Mouse (Mus musculus): ENCODE data around the gene Dnajb12. TPM values are rescaled to one million over a fixed set of nuclear protein-coding genes. Genes with fewer than 3 reads are reported as not detected.

The Dnajb12 gene
- total RNA-seq, 2 experiments from 2014 or later = 44.9 to 47.1 TPM

DNA sequence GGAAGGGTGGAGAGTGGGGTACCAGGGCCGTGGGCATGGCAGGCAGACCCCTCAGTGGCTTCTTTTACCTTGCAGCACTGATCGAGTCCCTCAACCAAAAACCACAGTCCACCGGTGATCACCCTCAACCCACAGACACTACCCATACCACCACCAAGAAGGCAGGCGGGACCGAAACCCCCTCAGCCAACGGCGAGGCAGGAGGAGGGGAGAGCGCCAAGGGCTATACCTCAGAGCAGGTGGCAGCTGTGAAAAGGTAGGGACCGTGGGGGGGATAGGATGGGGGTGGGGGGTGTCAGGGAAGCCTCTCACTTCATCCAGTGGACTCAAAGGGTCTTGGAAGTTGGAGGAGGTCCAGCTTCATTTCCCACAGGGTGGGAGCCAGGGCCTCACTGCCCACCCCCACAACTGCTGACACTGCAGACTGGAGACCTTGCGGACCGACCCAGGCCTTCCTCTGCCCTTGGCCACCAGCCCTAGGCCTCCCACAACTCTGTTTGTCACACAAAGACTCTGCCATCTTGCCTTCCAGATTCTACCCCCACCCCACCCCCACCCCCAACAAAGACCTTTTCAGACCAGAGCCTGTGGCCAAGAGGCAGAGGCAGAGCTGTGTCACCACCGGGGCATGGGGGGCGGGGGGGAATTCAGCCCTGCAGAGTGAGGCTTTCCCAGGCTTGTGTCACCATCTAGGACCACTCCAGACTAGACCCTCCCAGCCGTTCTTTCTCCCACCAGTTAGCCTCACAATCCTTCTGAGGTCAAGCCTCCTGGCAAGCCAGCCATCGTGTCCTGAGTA lies 10.8 kb downstream of the Dnajb12 start:
- intact Hi-C loops (cut with DNase I) = loop anchor here (5.0 kb wide), 2 partner anchors 112 to 232 kb away; partner anchors contain the start of genes Anapc16 and Ascc1
- no peak for DNase-seq (ENCODE audit: extremely low spot score in 1 of 2, low spot score in 2 of 2)

DNA sequence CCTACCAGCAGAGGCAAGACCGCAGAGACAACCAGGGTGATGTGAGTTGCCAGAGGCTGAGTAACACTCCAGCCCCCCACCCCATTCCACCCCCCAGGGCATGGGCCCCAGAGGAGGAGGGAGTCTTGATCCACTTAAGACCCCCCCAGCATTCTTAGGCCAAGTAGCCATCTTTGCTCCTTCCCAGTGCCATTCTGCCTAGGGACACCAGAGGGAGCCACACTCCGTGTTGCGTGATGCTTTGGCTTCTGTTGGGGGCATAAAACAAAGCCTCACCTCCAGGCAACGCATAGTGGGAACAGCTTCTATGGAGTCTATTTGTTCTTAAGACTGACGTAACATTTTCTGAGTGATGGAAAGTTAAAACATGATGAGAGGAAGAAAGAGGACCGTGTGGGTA lies 13.6 kb downstream of the Dnajb12 start:
- peak; percentile 59 to 76 for DNase-seq (ENCODE audit: extremely low spot score in 1 of 2, low spot score in 2 of 2)
- intact Hi-C loops (cut with DNase I) = loop anchor here (1.0 to 5.0 kb wide), 3 partner anchors 58 to 229 kb away; partner anchors contain the start of genes Anapc16, Ascc1 and Ddit4

DNA sequence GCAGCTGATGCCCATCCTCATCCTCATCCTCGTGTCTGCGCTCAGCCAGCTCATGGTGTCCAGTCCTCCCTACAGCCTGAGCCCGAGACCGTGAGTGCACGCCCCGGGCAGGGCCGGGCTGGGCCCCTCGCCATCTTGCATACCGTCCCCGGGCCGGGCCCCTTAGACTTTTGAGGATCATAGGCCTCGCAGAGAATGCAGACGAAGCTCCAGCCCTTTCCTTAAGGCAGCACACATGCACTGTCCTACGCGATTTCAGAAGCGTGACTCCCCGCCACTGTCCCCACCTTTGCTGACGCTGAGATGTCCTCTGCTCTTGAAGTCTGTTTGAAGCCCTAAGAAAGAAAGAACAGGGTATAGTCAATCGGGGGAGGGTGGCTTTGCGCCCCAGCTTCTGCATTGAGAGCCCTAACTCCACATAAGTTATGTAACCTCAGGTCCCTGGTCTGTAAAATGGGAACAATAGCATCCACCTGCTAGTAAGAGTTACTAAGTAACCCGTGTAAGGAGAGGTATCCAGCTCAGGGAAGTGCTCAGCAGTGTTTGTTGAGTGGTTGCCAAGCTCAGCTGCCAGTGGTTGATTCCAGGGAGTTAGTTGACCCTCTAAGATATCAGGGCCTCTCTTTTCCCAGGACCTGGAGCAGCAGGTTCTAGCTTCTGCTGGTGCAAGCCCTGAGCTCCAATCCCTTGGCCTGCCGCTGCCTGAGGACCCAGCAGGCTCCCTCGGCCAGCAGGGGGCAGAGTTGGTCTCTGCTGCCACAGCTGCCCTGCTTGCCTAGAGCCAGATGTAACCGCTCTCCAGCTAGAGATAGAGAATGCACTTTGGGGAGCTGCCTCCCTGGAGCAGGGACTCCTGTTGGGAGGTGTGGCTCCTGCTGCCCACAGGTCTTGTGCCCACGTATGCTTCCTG lies 15.2 kb downstream of the Dnajb12 start:
- peak; percentile 67 to 90 for DNase-seq (ENCODE audit: extremely low spot score in 1 of 2, low spot score in 2 of 2)
- intact Hi-C loops (cut with DNase I) = loop anchor here (5.0 kb wide), 2 partner anchors 108 to 228 kb away; partner anchors contain the start of genes Anapc16 and Ascc1

DNA sequence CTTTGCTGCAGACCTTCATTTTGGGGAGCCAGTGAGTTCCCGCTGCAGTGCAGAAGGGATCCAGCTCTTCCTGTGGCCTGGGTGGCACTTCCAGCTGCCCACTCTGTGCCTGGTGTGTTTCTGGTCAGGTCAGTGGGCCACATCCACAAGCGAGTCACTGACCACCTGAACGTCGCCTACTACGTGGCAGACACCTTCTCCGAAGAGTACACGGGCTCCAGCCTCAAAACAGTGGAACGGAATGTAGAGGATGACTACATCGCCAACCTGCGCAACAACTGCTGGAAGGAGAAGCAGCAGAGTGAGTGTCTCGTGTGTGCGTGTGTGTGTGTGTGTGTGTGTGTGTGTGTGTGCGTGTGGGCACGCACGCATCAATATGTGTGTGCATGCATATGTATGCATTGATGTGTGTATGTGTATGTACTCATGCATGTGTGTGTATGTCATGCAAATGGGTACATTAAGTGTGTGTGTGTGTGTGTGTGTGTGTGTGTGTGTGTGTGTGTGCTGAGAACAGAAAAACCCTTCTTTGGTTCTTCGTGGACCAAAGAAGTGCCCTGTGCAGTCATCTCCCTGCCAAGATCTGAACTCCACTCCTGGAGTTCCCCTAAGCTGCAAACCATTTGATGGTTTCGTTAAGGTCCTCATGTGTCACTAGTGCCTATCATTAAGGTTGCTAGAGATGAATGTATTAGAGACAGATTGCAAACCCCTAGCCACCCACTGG lies 16.3 kb downstream of the Dnajb12 start:
- no peak for DNase-seq (ENCODE audit: extremely low spot score in 1 of 2, low spot score in 2 of 2)

DNA sequence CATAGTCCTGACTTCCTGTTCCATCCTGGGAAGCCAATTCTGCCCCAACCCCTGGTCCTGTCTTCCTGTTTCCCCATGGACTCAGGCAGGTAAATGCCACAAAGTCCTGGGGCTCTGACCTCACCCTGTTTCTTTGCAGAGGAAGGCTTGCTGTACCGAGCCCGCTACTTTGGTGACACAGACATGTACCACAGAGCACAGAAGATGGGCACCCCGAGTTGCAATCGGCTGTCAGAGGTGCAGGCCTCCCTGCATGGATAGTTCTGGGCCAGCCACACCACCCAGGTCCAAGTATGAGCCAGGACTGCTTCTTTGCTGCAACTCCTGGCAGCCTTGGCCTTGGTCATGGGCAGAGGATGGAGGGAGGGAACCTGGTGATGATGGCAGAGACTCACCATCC lies 16.9 kb downstream of the Dnajb12 start:
- intact Hi-C loops (cut with DNase I) = no loop called here
- DNase-seq (ENCODE audit: extremely low spot score in 1 of 2, low spot score in 2 of 2) = no peak

More for the DNA sequence above, 16.3 kb downstream of the Dnajb12 start:
- intact Hi-C loops (cut with DNase I) = no loop called here

DNA sequence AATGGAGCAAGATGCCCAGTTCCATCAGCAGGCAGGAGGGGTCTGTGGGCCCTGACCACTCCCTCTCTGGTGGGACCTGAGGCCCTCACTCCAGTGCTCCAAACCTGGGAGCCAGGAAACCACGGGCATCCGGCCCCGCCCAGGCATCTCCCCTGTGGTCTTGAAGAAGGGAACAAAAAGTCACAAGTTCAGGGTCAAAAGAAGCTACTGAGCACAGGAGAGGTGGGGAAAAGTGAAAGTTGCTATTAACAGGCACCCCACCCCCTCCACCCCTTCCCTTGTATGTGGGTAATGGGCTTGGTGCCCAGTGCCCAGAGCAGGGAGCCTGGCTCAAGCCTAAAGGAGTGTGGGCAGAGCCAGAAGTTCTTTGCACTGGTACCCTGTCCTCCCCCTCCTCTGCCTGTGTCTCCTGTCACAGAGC lies 17.6 kb downstream of the Dnajb12 start:
- intact Hi-C loops (cut with DNase I) = no loop called here
- DNase-seq (ENCODE audit: extremely low spot score in 1 of 2, low spot score in 2 of 2) = peak in 1 of 2 experiments; percentile 59

DNA sequence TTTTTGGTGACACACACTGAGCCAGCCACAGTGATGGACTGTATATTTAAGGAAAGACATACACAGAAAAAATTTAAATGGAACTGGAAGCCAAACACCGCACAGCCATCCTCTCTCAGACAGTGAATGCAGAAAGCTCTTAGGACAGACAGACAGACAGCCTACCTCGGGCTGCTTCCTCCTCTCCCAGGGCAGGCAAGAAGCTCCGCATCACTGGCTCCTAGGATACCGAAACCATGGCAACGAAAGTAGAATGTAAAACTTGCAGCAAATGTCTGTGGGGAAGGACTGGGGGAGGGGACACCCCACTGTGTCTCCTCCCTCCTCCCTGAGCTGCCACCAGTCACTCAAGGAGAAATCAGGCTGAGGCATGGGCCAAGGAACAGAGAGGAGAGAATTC lies 18.2 kb downstream of the Dnajb12 start:
- intact Hi-C loops (cut with DNase I) = no loop called here
- DNase-seq (ENCODE audit: extremely low spot score in 1 of 2, low spot score in 2 of 2) = peak; percentile 83 to 90

DNA sequence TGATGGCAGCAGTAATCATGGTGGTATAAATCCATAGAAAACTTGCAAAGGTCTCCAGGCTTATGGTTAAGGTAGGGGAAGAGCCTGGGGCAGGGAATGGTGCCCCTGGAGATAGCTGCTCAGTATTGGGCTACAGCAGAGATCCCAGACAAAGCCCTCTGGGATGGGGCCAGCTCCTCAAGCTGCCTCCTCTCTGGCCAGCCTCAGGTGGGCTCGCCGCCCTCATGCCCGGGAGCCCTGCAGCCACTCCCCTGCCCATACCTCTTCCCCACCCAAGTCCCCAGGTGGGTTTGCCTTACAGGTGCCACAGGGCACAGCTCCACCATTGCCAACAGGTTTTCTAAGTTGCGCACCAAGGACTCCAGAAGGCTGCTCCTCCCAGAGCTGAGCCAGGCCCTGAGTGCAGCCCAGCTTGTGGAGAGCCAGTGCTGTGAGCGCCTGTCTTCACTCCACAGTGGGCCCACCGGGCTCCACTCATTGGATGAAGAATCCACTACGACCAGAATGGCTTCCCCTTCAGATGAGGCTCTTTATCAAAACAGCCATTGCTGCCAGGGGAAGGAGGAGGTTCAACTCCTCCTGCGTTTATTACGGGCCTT lies 18.9 kb downstream of the Dnajb12 start:
- intact Hi-C loops (cut with DNase I) = no loop called here
- peak in 1 of 2 experiments; percentile 45 for DNase-seq (ENCODE audit: extremely low spot score in 1 of 2, low spot score in 2 of 2)

DNA sequence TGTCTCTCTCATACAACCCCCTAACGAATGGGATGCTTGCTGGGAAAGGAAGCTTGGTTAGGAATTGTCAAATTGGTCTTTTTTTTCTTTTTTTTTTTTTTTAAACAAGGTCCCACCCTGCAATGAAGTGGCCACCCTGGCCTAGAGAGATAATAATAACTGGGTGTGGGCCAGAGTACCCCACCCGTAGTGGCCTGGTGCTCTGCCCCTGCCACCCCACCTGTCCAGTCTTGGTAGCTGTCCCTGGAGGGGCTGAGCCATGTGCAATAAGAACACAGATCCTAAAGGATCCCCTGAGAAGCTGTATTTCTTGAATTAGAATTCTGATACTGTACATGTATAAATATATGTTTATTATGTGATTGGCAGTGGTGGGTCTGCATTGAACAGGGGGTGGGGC lies 19.6 kb downstream of the Dnajb12 start:
- intact Hi-C loops (cut with DNase I) = no loop called here
- DNase-seq (ENCODE audit: extremely low spot score in 1 of 2, low spot score in 2 of 2) = no peak

DNA sequence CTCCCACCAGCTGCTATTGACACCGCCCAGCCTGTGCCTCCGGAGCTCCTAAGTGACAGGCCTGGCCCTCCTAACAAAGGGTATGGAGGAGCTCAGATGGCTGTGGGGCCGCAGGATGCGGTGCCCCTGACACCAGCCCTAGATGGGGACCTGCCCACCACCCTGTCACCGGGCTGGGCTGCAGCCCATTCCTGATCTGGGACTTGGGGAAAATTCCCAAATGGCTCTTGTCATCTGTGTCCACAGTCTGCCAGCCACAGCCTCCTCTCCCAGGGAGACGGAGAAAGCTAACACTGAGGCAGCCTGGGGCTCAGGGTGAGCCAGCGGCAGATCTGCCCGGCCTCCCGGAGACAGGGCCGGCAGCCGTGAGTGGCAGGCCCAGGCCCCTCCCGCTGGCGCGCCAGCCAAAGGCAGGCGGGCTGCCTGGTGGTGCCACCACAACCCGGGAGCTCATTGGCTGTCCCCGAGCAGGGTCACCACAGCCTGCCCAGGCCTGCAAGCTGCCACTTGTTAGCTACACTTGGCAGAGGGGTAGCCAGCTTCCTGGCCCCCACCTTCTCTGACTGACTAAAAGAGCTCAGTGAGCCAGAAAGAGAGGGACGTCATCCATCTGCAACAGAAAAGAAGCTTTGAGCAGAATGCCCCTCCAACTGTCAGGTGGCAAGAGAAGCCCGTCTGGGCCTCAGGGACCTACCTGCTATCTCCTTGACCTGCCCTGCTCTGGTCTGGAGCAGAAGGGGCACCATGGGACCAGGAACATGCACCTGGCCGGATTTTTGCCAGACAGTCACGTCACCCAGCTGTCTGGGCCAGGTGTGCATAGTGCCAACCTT lies 20.2 kb downstream of the Dnajb12 start:
- DNase-seq (ENCODE audit: extremely low spot score in 1 of 2, low spot score in 2 of 2) = peak; percentile 92 to 93

DNA sequence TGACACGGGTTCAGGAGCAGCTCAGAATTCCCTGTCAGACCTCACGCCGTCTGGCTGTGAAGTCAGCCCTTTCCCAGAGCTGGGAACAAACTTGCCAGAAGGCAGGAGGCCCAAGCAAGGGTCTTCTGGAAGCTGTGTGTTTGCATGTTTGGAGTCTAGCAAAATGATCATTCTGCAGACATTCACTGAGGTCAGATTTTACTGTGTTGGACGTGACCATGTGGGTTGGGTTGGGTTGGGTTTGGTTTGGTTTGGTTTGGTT lies 20.7 kb downstream of the Dnajb12 start:
- DNase-seq (ENCODE audit: extremely low spot score in 1 of 2, low spot score in 2 of 2) = no peak
- intact Hi-C loops (cut with DNase I) = no loop called here

More for the DNA sequence above, 20.2 kb downstream of the Dnajb12 start:
- intact Hi-C loops (cut with DNase I) = no loop called here

DNA sequence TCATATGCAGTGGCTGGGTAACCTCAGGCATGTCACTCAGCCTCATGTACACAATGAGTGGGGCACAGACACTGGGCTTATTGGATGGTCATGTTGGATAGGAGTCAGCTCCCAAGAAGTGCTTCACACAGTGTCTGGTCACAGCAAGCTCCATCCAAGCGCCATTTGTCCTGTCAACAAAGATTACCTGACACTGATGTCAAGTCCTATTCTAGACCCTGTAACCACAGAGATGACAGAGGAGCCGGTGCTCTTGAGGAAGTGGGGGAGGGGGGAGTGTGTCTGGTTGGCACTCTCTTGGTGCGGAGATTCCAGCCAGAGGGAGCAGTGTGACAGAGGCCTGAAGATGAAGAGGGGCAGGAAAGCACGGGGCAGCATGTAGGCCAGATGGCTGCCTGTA lies 21.6 kb downstream of the Dnajb12 start:
- no peak for DNase-seq (ENCODE audit: extremely low spot score in 1 of 2, low spot score in 2 of 2)
- intact Hi-C loops (cut with DNase I) = no loop called here

DNA sequence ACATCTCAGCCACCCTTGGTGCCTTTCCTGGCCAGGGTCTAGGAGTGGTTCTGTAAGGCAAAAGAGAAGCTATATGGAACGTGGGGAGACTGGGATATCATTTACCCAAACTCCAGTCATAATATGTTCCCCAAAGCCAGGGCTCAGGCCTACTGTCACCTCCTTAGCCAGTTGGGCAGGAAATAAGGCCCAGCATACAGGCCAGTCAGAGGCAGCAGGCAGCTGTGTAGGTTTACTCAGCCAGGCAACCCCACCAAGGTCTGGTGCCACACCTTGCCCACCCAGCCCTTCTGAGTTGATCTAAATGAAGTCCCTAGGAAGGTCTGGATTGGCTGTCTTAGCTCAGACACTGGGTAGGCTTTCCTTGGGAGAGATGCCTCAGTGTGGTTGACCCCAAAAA lies 22.1 kb downstream of the Dnajb12 start:
- intact Hi-C loops (cut with DNase I) = no loop called here
- DNase-seq (ENCODE audit: extremely low spot score in 1 of 2, low spot score in 2 of 2) = no peak

DNA sequence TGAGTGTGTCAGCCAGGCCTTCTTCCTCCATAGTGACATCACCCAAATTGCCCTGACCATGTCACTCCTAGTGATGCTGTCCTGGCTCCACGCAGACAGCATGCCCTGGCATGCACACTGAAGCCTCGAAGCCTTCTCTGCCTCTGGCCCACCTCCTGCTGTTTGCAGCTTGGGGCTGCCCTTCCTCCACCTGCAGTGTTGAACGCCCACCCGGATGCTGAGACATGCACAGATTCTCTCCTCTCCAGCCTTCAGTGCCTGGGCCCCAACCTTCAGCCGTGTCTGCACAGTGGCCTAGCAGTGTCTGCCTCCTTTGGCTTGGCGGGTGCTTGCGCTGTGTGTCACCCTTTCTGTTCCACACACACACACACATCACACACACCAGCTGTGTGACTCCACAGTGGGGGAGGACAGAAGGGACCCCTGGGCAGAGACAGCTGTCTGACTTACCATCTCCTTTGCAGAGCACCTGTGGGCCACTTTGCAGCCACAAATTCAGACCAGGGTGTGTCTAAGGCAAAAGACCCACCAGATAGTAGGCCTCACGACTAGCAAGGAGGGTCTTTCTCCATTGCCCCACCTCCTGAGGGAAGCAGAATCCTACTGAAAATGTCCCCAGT lies 22.7 kb downstream of the Dnajb12 start:
- DNase-seq (ENCODE audit: extremely low spot score in 1 of 2, low spot score in 2 of 2) = peak in 1 of 2 experiments; percentile 66
- intact Hi-C loops (cut with DNase I) = no loop called here

DNA sequence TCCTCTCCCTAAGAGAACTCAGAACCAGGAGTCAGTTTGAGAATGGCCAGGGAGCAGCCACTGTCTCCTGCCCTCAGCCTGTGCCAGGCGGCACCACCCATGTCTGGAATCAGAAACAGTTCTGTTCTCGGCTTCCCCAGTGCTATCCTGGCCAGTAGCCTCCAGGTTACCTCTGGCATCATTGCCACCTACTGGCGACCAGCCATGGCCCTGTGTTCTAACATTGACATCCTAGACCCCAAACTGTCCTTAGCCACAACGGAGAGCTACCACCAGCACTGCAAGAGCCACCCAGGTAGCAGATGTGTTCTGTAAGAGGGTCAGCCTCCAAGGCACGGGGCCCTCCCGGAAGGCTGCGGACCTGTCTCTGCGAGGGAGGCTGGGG lies 23.2 kb downstream of the Dnajb12 start:
- intact Hi-C loops (cut with DNase I) = no loop called here
- DNase-seq (ENCODE audit: extremely low spot score in 1 of 2, low spot score in 2 of 2) = no peak

DNA sequence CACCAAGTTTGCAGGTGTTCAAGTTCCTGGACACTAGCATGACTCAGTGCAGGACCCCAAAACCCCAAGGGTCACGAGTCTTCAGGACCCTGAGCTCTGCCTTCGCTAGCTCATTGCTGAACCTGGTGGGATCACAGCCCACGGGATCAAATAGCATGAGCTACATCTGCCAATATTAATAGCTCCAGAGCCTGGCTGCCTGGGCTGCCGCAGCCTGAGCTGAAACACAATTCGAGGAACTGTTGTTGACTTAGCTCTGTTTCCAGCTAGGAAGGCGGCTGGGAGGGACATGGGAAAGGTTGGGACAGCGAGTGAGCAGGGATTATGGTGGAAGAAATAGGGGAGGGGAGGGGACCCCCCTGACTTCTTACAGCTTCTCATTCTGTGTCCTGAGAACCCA lies 23.8 kb downstream of the Dnajb12 start:
- DNase-seq (ENCODE audit: extremely low spot score in 1 of 2, low spot score in 2 of 2) = no peak
- intact Hi-C loops (cut with DNase I) = no loop called here

DNA sequence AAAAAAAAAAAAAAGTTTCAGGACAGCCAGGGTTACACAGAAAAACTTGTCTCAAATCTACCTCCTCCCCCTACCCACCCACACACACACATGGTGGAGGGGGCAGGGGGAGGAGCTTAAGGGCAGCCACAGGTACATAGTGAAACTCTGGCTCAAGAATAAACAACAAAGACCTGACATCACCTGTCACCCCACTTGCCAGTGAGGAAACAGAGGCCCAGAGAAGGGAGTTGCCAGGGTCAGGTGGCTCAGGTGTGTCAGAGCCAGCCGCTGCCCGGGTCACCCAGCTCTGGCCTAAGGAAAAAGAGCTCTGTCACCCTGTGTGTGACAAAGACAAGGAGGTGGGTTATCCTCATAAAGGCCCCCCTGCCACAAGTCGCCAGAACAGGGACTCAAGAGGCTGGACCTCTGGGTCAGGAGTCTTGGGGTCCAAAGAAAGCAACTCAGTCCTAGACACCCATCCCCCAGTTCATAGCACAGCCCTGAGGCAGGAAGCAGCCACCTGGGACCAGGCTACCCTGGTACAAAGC lies 27.8 kb downstream of the Dnajb12 start:
- intact Hi-C loops (cut with DNase I) = no loop called here
- DNase-seq (ENCODE audit: extremely low spot score in 1 of 2, low spot score in 2 of 2) = no peak
